Mouse (Mus musculus) megakaryocyte, embryonic 14.5 days (primary cell): ENCODE measurements around the gene Gm21972. TPM values are rescaled to one million over a fixed set of nuclear protein-coding genes. Genes with fewer than 3 reads are reported as not detected.

Experiments
- H3K27me3 ChIP-seq: replicated peaks from 2 replicates; pipeline ENCODE3; 2012; ENCODE audit warnings: inconsistent platforms
- H3K36me3 ChIP-seq: replicated peaks from 2 replicates; pipeline ENCODE3; 2012; ENCODE audit warnings: low read length, inconsistent platforms, mixed read lengths
- H3K4me1 ChIP-seq: 2 replicates; pipeline ENCODE4 v1.6.1; 2012; ENCODE audit warnings: inconsistent platforms
- H3K4me3 ChIP-seq: replicated peaks from 2 replicates; pipeline ENCODE3; 2012; ENCODE audit warnings: moderate library complexity, mild to moderate bottlenecking, inconsistent platforms
- H3K9me3 ChIP-seq: 2 replicates; pipeline ENCODE4 v1.6.1; 2012; ENCODE audit warnings: inconsistent platforms
- FLI1 ChIP-seq: IDR thresholded peaks from 2 replicates; pipeline ENCODE4 v1.6.1; 2012; ENCODE audit warnings: low read length, inconsistent platforms, mixed read lengths
- GATA1 ChIP-seq: IDR thresholded peaks from 3 replicates; pipeline ENCODE4 v1.6.1; 2012; ENCODE audit warnings: mixed read lengths, low read length, inconsistent platforms, borderline replicate concordance
- polyA plus RNA-seq: library from polyadenylated mRNA; stranded (reverse); fragments of >175 nt; gene quantifications from 2 replicates; pipeline ENCODE4 v1.2.3, GENCODE M21; 2012; ENCODE audit warnings: low replicate concordance; ENCODE audit not compliant: insufficient read depth

Gm21972 gene
- polyA plus RNA-seq, 1 experiment, result 3.4 TPM

DNA sequence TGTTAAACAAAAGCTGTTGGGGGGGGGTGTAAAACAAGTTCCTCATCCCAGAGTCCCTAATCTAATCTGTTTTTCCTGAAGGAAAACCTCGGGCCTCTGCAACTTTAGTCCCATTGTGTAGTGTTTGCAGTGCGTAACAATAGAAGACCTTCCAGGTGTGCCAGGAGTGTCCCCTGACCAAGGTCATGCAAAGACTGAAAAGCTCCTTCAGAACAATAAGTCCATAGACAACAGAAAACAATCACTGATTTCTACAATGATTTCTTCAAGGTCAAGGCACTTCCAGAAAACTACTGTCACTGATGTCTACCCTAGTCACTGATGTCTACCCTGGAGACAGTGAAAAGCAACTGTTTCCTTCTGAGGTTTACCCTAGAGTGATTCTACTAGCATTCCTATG is 54.4 kb downstream of the Gm21972 start:
- Histone ChIP-seq H3K36me3 (peaks cover 17% of the 10 kb centered on the region), H3K4me1 (peaks cover 56% of the 10 kb centered on the region), H3K9me3 (no peaks in the 10 kb centered on the region), H3K27me3 (no peaks in the 10 kb centered on the region), H3K4me3 (no peak overlapping the region)
- TF ChIP-seq GATA1, result no peak
- no peak for TF ChIP-seq FLI1

DNA sequence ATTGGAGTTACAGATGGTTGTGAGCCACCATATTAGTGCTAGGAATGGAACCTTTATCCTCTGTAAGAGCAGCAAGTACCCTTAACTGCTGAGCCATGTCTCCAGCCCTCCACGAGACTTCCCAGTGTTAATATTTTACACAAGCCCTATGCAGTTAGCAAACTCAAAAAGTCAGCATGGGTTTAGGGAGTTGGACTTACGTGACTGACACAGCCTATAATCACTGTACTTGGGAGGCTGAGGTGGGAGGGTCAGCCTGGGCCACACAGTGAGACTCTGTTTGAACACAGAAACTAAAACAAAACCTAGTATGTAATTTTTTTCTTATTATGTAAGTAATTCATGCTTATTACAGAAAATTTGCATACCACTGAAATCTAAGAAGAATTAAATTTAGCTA is 54.8 kb downstream of the Gm21972 start:
- peaks cover 19% of the 10 kb centered on the region for H3K36me3 ChIP-seq
- no peak for TF ChIP-seq GATA1
- TF ChIP-seq FLI1, result no peak

DNA sequence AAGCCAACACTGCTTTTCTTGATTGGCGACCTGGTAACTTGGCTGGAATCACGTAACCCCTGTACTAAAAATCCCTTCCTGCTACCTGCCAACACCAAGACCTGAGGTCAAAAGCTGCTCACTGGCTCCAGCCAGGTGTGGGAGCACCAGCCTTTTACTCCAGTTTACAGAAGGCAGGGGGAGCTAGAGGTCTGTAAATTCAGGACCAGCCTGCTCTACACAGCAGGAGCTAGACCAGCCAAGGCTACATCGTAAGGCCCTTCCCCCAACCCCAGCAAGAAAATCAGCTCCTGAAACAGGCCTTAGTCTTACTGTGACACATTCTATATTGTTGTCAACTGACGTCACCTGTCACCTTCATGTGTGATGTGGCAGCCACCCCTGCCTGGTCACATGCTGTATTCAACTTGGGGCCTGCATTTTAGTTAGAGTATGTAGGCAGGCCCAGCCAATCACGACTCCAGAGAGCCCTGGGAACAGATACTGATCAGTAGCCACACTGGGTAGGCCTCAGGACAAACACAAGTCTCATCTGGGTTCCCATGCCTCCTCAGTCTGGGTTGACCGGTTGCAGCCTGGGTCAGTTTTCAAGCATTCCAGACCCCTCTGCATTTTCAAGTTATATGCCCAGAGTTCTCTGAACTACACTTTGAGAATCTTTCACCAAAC is 55.7 kb downstream of the Gm21972 start:
- H3K36me3 ChIP-seq, result peaks cover 23% of the 10 kb centered on the region
- peaks cover 4% of the 10 kb centered on the region for H3K9me3 ChIP-seq
- H3K4me1 ChIP-seq, result peaks cover 62% of the 10 kb centered on the region
- no peaks in the 10 kb centered on the region for H3K27me3 ChIP-seq
- TF ChIP-seq GATA1, result no peak
- TF ChIP-seq FLI1, result no peak
- no peak overlapping the region for H3K4me3 ChIP-seq

More for the DNA sequence above, 54.8 kb downstream of the Gm21972 start:
- no peaks in the 10 kb centered on the region for H3K27me3 ChIP-seq
- H3K4me1 ChIP-seq, result peaks cover 56% of the 10 kb centered on the region
- H3K4me3 ChIP-seq, result no peak overlapping the region
- peaks cover under 1% of the 10 kb centered on the region; the same call in 1 of the 2 replicates for H3K9me3 ChIP-seq

DNA sequence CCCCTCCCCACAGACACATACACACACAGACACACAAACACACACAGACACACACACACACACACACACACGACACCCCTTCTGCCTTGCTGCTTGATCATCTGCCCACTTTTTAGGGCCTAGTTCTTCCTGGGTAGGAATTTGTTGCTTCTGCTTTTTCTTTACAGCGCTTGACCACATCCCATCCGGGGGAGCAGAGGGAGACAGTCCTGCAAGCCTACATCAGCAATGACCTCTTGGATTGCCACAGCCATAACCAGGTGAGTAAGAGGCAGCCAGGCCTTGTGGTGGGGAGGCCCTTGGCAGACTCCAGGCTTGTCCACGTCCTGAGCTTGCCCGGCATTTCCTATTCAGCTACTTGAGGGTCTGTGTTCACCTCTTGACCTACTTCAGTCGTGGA is 57.4 kb downstream of the Gm21972 start:
- TF ChIP-seq FLI1 (no peak), GATA1 (no peak)
- Histone ChIP-seq H3K4me1 (peaks cover 58% of the 10 kb centered on the region), H3K4me3 (peak overlapping the region; percentile 51), H3K36me3 (peaks cover 29% of the 10 kb centered on the region), H3K27me3 (no peaks in the 10 kb centered on the region), H3K9me3 (peaks cover 4% of the 10 kb centered on the region)

DNA sequence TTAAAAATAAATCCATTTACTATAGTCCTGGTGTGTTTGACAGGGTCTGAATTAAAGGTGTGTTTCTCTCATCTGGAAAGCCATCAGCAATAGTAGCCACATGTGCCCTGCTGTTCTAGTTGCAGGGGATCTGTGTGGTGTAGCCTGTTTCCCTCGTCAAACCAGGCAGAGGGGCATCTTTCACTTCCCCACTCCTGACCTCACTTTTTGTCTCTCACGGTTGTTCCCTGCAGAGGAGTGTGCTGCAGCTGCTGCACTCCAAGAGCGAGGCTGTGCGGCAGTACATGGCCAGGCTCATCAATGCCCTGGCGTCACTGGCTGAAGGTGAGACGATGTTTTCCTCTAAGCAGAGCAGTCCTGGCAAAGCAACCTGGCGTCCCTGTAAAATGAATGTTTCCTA is 60.6 kb downstream of the Gm21972 start:
- Histone ChIP-seq H3K4me3 (peak overlapping the region; percentile 35), H3K36me3 (peaks cover 53% of the 10 kb centered on the region)
- TF ChIP-seq FLI1 (no peak), GATA1 (no peak)

DNA sequence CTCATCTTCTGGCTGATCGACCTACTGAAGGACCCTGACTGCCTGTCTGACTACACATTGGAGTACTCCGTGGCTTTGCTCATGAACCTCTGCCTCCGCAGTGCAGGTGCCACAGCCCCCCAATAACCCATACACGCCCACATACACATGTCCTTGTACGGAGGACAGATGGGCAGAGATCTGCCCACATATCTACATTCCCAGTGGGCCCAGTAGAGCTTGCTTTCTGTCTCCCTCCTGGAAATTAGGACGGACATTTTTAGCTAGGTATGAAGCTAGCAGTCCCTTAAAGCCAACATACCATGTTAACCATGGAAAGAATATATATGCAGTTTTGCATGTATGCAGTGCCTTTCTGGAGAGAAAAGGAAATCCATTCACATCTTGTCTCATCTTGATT is 64.8 kb downstream of the Gm21972 start:
- H3K36me3 ChIP-seq, result peaks cover 71% of the 10 kb centered on the region
- peaks cover 4% of the 10 kb centered on the region for H3K9me3 ChIP-seq
- H3K27me3 ChIP-seq, result no peaks in the 10 kb centered on the region
- peaks cover 20% of the 10 kb centered on the region for H3K4me1 ChIP-seq
- TF ChIP-seq GATA1, result no peak
- TF ChIP-seq FLI1, result no peak
- H3K4me3 ChIP-seq, result no peak overlapping the region

More for the DNA sequence above, 60.6 kb downstream of the Gm21972 start:
- peaks cover 4% of the 10 kb centered on the region for H3K9me3 ChIP-seq
- H3K4me1 ChIP-seq, result peaks cover 31% of the 10 kb centered on the region
- no peaks in the 10 kb centered on the region for H3K27me3 ChIP-seq

DNA sequence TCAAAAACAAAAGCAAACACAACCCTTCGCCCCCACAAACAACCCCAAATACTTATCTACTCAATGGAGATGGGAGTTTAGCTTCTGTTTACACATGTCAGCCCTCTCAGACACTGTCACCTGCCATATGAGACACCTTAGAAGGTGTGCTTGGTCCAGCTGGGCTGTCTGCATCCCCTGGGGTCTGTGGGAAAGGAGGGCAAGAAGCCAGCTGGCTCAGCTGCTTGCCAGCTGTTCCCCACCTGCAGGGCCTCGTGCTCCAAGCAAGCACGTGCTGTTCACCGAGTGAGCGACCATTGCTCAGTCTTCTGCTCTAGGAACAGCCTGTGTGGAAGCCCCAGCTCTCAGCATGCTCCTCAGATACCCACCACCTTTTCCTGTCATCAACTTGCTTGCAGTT is 65.6 kb downstream of the Gm21972 start:
- TF ChIP-seq GATA1, result no peak
- TF ChIP-seq FLI1, result no peak
- Histone ChIP-seq H3K27me3 (no peaks in the 10 kb centered on the region), H3K9me3 (no peaks in the 10 kb centered on the region), H3K36me3 (peaks cover 75% of the 10 kb centered on the region), H3K4me1 (peaks cover 16% of the 10 kb centered on the region), H3K4me3 (no peak overlapping the region)

DNA sequence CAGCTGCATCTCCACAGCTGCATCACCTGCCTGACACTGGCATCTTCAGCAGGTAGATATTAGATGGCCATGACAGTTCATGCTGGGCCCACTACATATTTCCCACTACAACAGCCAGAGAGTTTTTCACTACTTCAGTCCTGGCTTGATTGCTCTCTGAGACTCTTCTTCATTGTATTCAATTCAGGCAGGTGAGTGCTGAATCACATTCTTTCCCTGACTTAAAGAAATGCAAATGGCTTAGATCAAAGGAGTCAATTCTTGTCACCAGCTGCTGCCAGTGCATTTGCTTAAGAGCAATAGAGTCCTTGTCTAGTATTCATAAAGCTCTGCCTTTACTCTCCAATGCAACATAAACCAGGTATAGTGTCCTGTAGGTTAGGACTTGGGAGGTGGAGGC is 67.9 kb downstream of the Gm21972 start:
- TF ChIP-seq GATA1 (no peak), FLI1 (no peak)
- no peaks in the 10 kb centered on the region for H3K27me3 ChIP-seq
- no peak overlapping the region for H3K4me3 ChIP-seq
- H3K9me3 ChIP-seq, result no peaks in the 10 kb centered on the region
- H3K4me1 ChIP-seq, result peaks cover 23% of the 10 kb centered on the region
- H3K36me3 ChIP-seq, result peaks cover 81% of the 10 kb centered on the region

DNA sequence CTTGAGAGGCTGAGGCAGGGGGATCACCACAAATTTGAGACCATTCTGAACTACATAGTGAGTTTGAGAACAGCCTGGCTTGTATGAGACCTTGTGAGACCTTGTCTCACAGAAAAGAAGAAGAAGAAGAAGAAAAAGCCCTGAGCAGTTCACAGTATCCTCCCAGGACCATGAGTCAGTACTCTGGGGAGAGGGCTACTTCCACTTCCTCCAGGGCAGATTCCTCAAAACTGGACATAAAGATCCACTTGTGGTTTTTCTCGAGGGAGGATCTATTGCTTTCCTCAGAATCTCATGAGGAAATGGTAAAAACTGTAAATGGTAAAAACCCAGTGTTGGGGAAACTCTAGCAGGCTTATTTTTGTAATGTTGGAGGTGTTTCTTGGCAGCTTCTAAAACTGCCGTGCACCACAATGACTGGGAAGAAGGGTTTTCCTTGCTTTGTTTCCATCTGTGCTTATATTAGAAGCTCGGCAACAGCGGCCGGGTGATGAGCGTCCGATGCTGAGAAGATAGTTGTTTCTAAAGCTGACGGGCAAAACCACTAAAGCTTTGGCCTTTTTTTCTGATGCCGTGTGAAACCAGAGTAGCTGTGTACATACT is 69.3 kb downstream of the Gm21972 start:
- no peak for TF ChIP-seq FLI1
- no peak for TF ChIP-seq GATA1
- Histone ChIP-seq H3K9me3 (no peaks in the 10 kb centered on the region), H3K4me1 (peaks cover 23% of the 10 kb centered on the region), H3K4me3 (no peak overlapping the region), H3K36me3 (peaks cover 78% of the 10 kb centered on the region), H3K27me3 (no peaks in the 10 kb centered on the region)

DNA sequence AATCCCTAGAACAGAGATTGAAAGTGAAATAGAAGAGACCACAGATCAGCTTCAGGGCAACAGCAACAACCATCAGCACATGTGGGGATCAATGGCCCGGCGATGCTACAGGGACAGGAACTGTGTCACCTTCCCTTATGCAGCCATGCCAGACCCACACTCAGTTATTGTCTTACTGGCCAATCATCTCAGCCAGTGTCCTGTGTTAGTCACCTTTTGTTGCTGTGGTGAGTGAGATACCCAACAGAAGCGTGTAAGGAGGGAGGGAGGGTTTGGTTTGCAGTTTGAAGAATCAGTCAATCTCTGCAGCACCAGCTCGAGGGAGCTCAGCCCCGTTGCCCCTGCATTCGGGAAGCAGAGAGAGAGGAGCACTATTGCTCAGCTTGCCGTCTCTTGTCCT is 77.2 kb downstream of the Gm21972 start:
- H3K4me1 ChIP-seq, result peaks cover 43% of the 10 kb centered on the region
- H3K4me3 ChIP-seq, result no peak overlapping the region
- peaks cover 62% of the 10 kb centered on the region for H3K36me3 ChIP-seq
- no peaks in the 10 kb centered on the region for H3K27me3 ChIP-seq
- no peaks in the 10 kb centered on the region for H3K9me3 ChIP-seq
- TF ChIP-seq GATA1, result no peak
- TF ChIP-seq FLI1, result no peak

DNA sequence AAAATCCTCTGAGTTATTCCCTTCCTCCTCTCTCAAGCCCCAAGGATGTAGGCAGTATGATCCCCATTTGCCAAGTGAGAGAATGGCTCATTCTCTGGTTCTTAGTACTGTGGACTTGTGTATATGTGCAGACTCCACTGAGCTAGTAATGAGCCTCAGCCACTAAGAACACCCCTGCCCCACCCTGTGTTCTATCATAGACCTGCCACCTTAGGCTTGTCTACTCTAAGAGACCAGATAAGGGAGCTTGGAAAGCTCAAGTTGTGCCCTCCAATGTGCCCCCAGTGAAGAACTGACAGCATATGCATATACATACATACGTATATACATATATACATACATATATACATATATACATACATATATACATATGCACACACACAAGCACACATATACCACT is 78.1 kb downstream of the Gm21972 start:
- H3K4me1 ChIP-seq, result peaks cover 52% of the 10 kb centered on the region
- H3K4me3 ChIP-seq, result no peak overlapping the region

More for the DNA sequence above, 78.1 kb downstream of the Gm21972 start:
- Histone ChIP-seq H3K36me3 (peaks cover 62% of the 10 kb centered on the region), H3K27me3 (no peaks in the 10 kb centered on the region), H3K9me3 (no peaks in the 10 kb centered on the region)
- TF ChIP-seq GATA1 (no peak), FLI1 (no peak)

Other genes with a start within 250 kb of the Gm21972 start
- gene Itm2c, start 239.4 kb upstream of the Gm21972 start, polyA plus RNA-seq, result 10.0 and 50.2 TPM in 2 replicates
- gene 4933407L21Rik, start 205.2 kb upstream of the Gm21972 start, polyA plus RNA-seq, result not detected in 2 replicates
- gene Gpr55, start 172.6 kb upstream of the Gm21972 start, polyA plus RNA-seq, result not detected in 2 replicates
- gene Spata3, start 116.8 kb upstream of the Gm21972 start, polyA plus RNA-seq, result not detected in 2 replicates
- not detected in 2 replicates for gene 2810459M11Rik, start 87.8 kb upstream of the Gm21972 start, polyA plus RNA-seq
- gene Psmd1, start 69.2 kb upstream of the Gm21972 start, polyA plus RNA-seq, result 2.0 and 18.9 TPM in 2 replicates
- gene Htr2b, start 21.7 kb upstream of the Gm21972 start, polyA plus RNA-seq, result not detected in 2 replicates
- 1.1 TPM in 1 of 2 replicates, not detected in the other for gene Armc9, start 21.1 kb downstream of the Gm21972 start, polyA plus RNA-seq
- 3.7 and 8.8 TPM in 2 replicates for gene B3gnt7, start 169.2 kb downstream of the Gm21972 start, polyA plus RNA-seq
- gene Ncl, start 225.8 kb downstream of the Gm21972 start, polyA plus RNA-seq, result 70.4 and 932 TPM in 2 replicates